Mouse (Mus musculus): ENCODE results near the gene 4933407L21Rik. TPM values are rescaled to one million over a fixed set of nuclear protein-coding genes. Genes with fewer than 3 reads are reported as not detected.

Gene 4933407L21Rik
- 9.5 and 9.9 TPM in 2 replicates for polyA plus RNA-seq (2012; rRNA removed)

DNA sequence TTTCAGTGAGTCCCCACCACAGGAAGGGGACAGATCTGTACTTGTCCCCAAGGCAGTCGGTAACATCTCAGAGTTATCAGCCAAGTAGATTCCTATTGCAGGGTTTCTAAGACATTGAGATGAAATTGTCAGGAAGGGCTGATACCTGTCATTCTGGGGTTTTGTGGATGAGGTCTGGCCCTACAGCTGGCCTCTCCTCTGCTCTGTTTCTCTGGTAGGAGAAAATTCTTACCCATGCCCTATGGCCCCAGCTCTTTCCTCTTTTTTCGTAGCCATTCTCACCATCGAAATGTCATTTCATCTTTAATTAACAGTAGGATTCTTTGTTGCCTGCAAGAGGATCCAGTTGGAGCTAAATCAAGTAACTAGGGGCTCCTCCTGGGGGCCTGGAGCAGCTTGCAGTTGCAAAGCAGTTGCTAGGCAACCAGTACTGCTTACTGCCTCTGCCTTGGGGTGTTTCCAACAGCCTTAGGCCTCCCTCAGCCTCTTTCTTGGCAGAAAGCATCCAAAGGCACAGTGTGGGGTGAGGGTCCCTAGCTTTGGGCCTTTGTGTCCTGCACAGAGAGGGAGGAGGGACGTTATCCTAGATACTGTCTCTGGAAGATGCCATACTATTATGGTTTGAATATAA, at the start of gene 4933407L21Rik:
4933407L21Rik (plus strand) TSS at position 427 of the 631 bp plus-strand sequence.

DNA sequence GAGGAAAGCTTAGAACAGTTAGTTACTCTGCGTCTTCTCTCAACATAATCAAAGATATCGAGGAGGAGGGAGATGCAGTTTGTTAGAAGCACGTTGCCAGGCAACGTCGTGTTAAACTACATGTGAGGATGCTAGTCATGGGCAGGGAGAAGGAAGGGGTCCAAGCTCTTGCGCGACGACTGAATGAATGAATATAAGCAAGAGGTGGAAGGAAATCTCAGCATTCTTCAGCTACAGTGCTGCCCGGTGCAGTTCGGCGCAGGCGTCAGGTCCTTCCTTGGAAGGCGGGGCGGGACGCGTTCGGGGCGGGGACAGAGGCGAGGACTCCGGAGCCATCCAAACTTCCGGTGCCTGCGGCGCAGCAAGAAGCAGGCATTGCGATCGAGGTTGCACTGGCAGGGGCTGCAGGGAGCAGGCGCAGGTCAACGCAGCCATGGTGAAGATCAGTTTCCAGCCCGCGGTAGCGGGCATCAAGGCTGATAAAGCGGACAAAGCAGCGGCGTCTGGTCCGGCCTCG, 34.0 kb upstream of the 4933407L21Rik start, which contains the start of gene Itm2c:
Itm2c (plus strand) TSS at position 51 of the 517 bp plus-strand sequence.

DNA sequence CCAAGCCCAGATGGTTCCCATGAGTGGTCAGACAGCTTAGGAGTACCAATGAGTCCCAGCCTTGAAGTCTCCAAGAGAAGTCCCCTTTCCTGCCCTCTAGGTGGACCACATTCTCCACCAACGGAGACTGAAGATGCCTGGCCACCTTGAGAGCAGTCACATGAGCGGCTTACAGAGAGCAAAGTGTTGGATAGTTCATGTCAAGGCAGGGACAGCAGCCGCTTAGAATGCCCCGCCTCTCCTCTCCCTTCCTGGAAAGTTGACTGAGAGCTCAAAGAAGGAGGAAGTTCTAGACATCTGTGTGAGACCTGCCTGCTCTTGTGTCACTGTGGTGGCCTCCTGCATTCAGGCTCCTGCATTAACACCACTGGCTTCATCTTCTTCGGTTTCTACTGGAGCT, 32.6 kb downstream of the 4933407L21Rik start, which contains the start of gene Gpr55:
Gpr55 (minus strand) TSS at position 135 of the 400 bp plus-strand sequence.

Other genes with a start within 250 kb of the 4933407L21Rik start
- gene A630001G21Rik, start 149.8 kb upstream of the 4933407L21Rik start, polyA plus RNA-seq (2012; rRNA removed): 0.41 and 0.72 TPM in 2 replicates
- gene Cab39, start 135.0 kb upstream of the 4933407L21Rik start, polyA plus RNA-seq (2012; rRNA removed): 111 and 115 TPM in 2 replicates
- gene Itm2c, start 34.2 kb upstream of the 4933407L21Rik start, polyA plus RNA-seq (2012; rRNA removed): 152 and 167 TPM in 2 replicates
- gene Gpr55, start 32.5 kb downstream of the 4933407L21Rik start, polyA plus RNA-seq (2012; rRNA removed): 0.05 and 0.06 TPM in 2 replicates
- gene Spata3, start 88.3 kb downstream of the 4933407L21Rik start, polyA plus RNA-seq (2012; rRNA removed): 0.39 and 0.40 TPM in 2 replicates
- gene 2810459M11Rik, start 117.4 kb downstream of the 4933407L21Rik start, polyA plus RNA-seq (2012; rRNA removed): 10.3 and 11.4 TPM in 2 replicates
- 87.7 and 91.3 TPM in 2 replicates for gene Psmd1, start 135.9 kb downstream of the 4933407L21Rik start, polyA plus RNA-seq (2012; rRNA removed)
- gene Htr2b, start 183.5 kb downstream of the 4933407L21Rik start, polyA plus RNA-seq (2012; rRNA removed): 0.04 TPM in 1 of 2 replicates, not detected in the other
- gene Gm21972, start 205.2 kb downstream of the 4933407L21Rik start, polyA plus RNA-seq (2012; rRNA removed): 2.7 and 2.9 TPM in 2 replicates
- 25.6 and 25.9 TPM in 2 replicates for gene Armc9, start 226.3 kb downstream of the 4933407L21Rik start, polyA plus RNA-seq (2012; rRNA removed)

Measured in central nervous system, embryonic 18 days (tissue).